Mouse (Mus musculus): ENCODE measurements around the gene Irs4. TPM values are rescaled to one million over a fixed set of nuclear protein-coding genes. Genes with fewer than 3 reads are reported as not detected.

Gene Irs4
- 1.8 and 2.1 TPM in 2 replicates for polyA plus RNA-seq (2015; fragmentation: Nextera tagmentation; extraction: Ambion mirVana)

DNA sequence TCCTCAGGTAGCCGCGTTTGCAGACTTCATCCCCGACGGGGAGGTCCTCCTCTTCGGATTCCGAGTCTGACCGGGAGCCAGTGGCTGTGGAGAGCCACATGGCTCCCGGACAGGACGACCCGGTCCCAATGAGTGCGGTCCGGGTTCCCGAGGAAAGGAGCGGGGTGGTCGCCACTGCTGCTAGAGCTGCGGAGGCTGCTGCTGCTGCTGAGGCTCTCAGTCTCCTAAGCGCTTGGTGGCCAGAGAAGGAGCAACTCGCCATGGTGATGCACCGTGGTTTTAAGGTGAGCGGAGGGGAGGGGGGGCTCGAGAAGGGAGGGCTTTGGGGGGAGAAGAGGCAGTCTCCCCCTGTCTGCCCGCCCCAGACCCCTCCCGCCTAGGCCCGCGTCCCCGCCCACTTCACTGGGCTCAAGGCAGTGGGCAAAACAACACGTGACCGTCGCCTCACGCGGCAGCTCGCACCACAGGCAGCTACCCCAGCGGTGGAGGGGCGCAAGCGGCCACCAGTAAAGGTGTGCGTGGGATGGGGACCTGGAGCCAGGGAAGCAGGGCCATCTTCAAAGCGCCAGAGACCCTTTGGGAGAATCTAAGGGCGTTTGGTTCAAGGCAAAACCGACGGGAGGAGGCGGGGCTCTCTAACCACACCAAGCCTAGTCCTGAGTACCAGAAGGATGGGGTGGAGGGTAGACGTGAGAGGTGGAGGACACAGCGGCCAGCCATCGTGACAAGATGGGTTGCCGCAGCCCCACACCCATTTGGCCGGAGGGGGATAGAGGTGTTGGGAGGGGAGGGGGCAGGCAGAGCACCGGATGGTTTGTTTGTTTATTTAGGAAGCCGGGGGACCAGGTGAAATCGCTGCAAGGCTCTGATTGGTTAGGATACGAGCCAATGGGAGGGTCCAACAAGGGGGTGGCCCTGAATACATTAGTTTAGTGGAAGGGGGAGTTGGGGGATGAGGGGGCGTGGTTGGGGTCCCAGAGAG lies at the start of gene Irs4:
Irs4 (minus strand) TSS at position 327 of the 982 bp plus-strand sequence.
- no peaks in the 10 kb centered on the region for H3K9me3 ChIP-seq (ENCODE audit: control insufficient read depth, low read length)
- H3K4me2 ChIP-seq (ENCODE audit: low read length): peak within 1 kb of the TSS; percentile 62
- whole genome bisulfite sequencing: 22% methylated on average over 41 of the region's 51 CpGs
- H3K27ac ChIP-seq (ENCODE audit: low read depth, low read length): no peak within 1 kb of the TSS
- H3K4me3 ChIP-seq (ENCODE audit: low read length): peak within 1 kb of the TSS; percentile 49
- peaks cover 30% of the 10 kb centered on the region for H3K27me3 ChIP-seq (replicated peaks; ENCODE audit: control insufficient read depth, insufficient read depth, low read length)
- no peaks in the 10 kb centered on the region for H3K36me3 ChIP-seq (ENCODE audit: control insufficient read depth, insufficient read depth, low read length)
- peak within 1 kb of the TSS; percentile 38 for H3K9ac ChIP-seq (ENCODE audit: low read depth, low read length)
- peak; percentile 89 for ATAC-seq
- H3K4me1 ChIP-seq (ENCODE audit: control insufficient read depth, insufficient read depth, low read depth, low read length): peaks cover 7% of the 10 kb centered on the region

- H3K4me2 ChIP-seq (ENCODE audit: low read length): no peak overlapping the region
- WGBS: 73% methylated on average over 2 of the region's 2 CpGs
- no peak overlapping the region for H3K9ac ChIP-seq (ENCODE audit: low read depth, low read length)
- no peaks in the 10 kb centered on the region for H3K4me1 ChIP-seq (ENCODE audit: control insufficient read depth, insufficient read depth, low read depth, low read length)
- no peak for ATAC-seq
- no peaks in the 10 kb centered on the region for H3K27me3 ChIP-seq (replicated peaks; ENCODE audit: control insufficient read depth, insufficient read depth, low read length)
- no peak overlapping the region for H3K27ac ChIP-seq (ENCODE audit: low read depth, low read length)
- H3K9me3 ChIP-seq (ENCODE audit: control insufficient read depth, low read length): no peaks in the 10 kb centered on the region
- no peak overlapping the region for H3K4me3 ChIP-seq (ENCODE audit: low read length)
- H3K36me3 ChIP-seq (ENCODE audit: control insufficient read depth, insufficient read depth, low read length): no peaks in the 10 kb centered on the region
Measured at GRCm38 (mm10) chrX:141750360-141750759, 25.3 kb upstream of the Irs4 start.

DNA sequence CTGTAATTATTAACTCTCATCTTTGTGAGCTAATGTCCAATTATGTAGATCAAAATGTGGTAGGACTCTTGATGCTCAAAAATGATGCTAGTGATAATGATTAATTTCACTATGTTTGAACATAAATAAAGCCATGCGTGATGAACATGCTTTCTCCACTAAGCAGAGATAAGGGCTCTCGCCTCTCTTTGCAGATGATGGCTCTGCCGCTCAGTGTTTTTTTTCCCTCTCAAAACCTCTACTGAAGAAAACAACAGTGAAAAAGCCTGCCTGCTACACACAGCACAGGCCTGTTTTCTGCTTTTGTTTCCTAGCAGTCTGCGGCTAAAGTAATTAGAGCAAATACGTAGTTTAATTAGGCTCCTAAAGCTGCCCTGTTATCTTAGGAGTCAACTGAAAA lies 4.5 kb upstream of the Irs4 start:
- H3K27ac ChIP-seq (ENCODE audit: low read depth, low read length): no peak overlapping the region
- no peak overlapping the region for H3K9ac ChIP-seq (ENCODE audit: low read depth, low read length)
- no peaks in the 10 kb centered on the region for H3K4me1 ChIP-seq (ENCODE audit: control insufficient read depth, insufficient read depth, low read depth, low read length)
- H3K27me3 ChIP-seq (replicated peaks; ENCODE audit: control insufficient read depth, insufficient read depth, low read length): peaks cover 3% of the 10 kb centered on the region; the same call in 1 of the 2 replicates
- no peaks in the 10 kb centered on the region for H3K9me3 ChIP-seq (ENCODE audit: control insufficient read depth, low read length)
- no peaks in the 10 kb centered on the region for H3K36me3 ChIP-seq (ENCODE audit: control insufficient read depth, insufficient read depth, low read length)
- no peak overlapping the region for H3K4me2 ChIP-seq (ENCODE audit: low read length)
- no peak for ATAC-seq
- WGBS: 61% methylated on average over 5 of the region's 5 CpGs
- H3K4me3 ChIP-seq (ENCODE audit: low read length): no peak overlapping the region

DNA sequence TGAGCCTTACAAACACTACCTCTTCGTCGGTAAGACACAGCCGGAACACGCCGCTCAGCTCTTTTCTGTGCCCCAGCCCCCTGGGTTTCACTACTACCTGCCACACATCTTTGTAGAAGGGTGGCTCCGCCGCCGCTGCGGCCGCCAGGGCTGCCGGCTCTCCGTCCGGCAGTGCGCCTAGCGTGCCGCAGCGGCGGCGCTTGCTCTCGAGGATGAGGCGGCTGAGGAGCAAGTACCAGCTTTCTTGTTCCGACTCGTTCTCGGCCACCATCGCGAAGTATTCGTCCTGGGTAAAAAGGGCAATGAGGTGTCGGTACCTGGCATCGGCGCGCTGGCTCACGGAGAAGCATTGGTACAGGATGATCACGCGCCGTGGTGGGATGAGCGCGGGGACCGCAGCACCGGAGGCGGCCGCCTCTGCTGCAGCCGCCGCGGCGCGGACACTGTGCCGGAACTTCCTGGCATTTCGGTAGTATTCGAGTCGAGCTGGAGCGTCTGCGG lies 622 bp downstream of the Irs4 start:
- Histone ChIP-seq H3K36me3 (ENCODE audit: control insufficient read depth, insufficient read depth, low read length) (no peaks in the 10 kb centered on the region), H3K27me3 (replicated peaks; ENCODE audit: control insufficient read depth, insufficient read depth, low read length) (peaks cover 35% of the 10 kb centered on the region), H3K4me1 (ENCODE audit: control insufficient read depth, insufficient read depth, low read depth, low read length) (peaks cover 7% of the 10 kb centered on the region), H3K27ac (ENCODE audit: low read depth, low read length) (no peak overlapping the region), H3K4me2 (ENCODE audit: low read length) (peak overlapping the region; percentile 62), H3K9me3 (ENCODE audit: control insufficient read depth, low read length) (no peaks in the 10 kb centered on the region), H3K9ac (ENCODE audit: low read depth, low read length) (peak overlapping the region; percentile 38), H3K4me3 (ENCODE audit: low read length) (peak overlapping the region; percentile 49)
- peak; percentile 34 for ATAC-seq
- 22% methylated on average over 50 of the region's 52 CpGs for WGBS

- Histone ChIP-seq H3K9me3 (ENCODE audit: control insufficient read depth, low read length) (no peaks in the 10 kb centered on the region), H3K4me2 (ENCODE audit: low read length) (peak overlapping the region; percentile 62), H3K36me3 (ENCODE audit: control insufficient read depth, insufficient read depth, low read length) (no peaks in the 10 kb centered on the region), H3K9ac (ENCODE audit: low read depth, low read length) (peak overlapping the region; percentile 38; the same call in 1 of the 2 replicates), H3K27ac (ENCODE audit: low read depth, low read length) (no peak overlapping the region), H3K4me3 (ENCODE audit: low read length) (peak overlapping the region; percentile 49), H3K27me3 (replicated peaks; ENCODE audit: control insufficient read depth, insufficient read depth, low read length) (peaks cover 35% of the 10 kb centered on the region), H3K4me1 (ENCODE audit: control insufficient read depth, insufficient read depth, low read depth, low read length) (peaks cover 7% of the 10 kb centered on the region)
- WGBS: 19% methylated on average over 14 of the region's 16 CpGs
- peak; percentile 38; the same call in 1 of the 2 replicates for ATAC-seq
Measured at GRCm38 (mm10) chrX:141723936-141724335, 1.1 kb downstream of the Irs4 start.

DNA sequence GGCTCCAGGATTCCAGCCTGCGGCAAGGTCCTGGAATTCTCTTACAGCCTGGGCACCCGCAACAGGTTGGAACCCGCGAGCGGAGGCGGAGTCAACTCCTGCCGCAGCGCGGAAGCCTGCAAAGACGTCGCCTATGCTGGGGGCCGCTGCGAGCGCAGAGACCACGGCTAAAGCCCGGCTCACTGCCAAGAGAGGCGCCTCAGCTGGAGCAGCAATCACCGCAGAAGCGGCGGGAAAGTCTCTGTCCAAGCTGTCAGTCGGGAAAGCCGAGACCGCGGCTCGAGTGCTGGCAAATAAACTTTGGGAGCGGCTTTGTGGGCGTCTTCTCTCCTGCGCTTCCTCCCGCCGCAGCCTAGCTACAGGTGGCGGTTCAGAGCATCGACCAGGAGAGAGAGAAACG lies 3.3 kb downstream of the Irs4 start:
- ATAC-seq: no peak
- WGBS: 16% methylated on average over 33 of the region's 33 CpGs
- peaks cover 33% of the 10 kb centered on the region for H3K27me3 ChIP-seq (replicated peaks; ENCODE audit: control insufficient read depth, insufficient read depth, low read length)

More for the DNA sequence above, 3.3 kb downstream of the Irs4 start:
- Histone ChIP-seq H3K4me1 (ENCODE audit: control insufficient read depth, insufficient read depth, low read depth, low read length) (peaks cover 7% of the 10 kb centered on the region), H3K4me3 (ENCODE audit: low read length) (peak overlapping the region; percentile 43), H3K36me3 (ENCODE audit: control insufficient read depth, insufficient read depth, low read length) (no peaks in the 10 kb centered on the region), H3K4me2 (ENCODE audit: low read length) (peak overlapping the region; percentile 74), H3K27ac (ENCODE audit: low read depth, low read length) (no peak overlapping the region), H3K9me3 (ENCODE audit: control insufficient read depth, low read length) (no peaks in the 10 kb centered on the region), H3K9ac (ENCODE audit: low read depth, low read length) (peak overlapping the region; percentile 27; the same call in 1 of the 2 replicates)

Other genes with a start within 250 kb of the Irs4 start
- 8.1 and 11.0 TPM in 2 replicates for gene Col4a5, start 249.9 kb downstream of the Irs4 start, polyA plus RNA-seq (2015; fragmentation: Nextera tagmentation; extraction: Ambion mirVana)
- not detected in 2 replicates for gene Gm15294, start 150.0 kb upstream of the Irs4 start, polyA plus RNA-seq (2015; fragmentation: Nextera tagmentation; extraction: Ambion mirVana)